Mouse (Mus musculus) cerebellum, adult 9-10 months (tissue): ENCODE data around the gene Bend5.

Experiments
- DNase-seq: peaks from one replicate; pipeline ENCODE4 v3.0.0; 2022

Gene Bend5

GRCm38 (mm10) chr4:111442435-111443238, 27.8 kb downstream of the Bend5 start:
- DNase-seq, result no peak

DNA sequence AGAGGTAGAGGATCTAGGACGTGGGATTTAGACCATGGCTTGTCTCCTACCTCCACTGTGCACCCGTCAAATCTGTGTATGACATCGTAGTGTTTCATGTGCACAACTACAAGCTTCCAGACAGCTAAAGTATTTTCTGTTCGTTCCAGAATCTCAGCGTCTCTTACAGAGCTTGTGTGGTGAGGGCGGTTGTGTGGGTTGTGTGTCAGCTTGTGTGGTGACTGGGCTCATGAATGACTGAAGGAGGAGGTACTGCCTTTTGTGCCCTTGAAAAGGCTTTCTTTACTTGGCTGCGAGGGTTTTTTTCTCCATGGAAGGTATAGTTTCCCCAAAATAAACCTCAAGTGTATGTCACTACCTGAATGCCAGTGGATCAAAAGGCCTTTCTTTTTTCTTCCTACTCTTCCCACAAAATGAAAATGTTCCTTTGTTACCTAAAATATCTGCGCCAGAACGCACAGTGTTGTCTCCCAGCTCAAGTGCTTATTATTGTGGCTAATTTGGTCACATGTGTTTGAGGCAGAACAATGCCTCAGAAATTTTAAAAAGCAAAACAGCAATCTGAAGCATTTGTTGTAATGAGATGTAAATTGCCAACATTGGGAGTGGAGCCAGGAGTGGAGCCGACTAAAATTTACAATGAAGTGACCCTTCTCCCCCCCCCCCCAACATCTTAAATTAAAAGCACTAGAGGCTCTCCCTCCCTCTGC, 29.3 kb downstream of the Bend5 start:
- no peak for DNase-seq

GRCm38 (mm10) chr4:111444616-111445160, 29.9 kb downstream of the Bend5 start:
- no peak for DNase-seq

DNA sequence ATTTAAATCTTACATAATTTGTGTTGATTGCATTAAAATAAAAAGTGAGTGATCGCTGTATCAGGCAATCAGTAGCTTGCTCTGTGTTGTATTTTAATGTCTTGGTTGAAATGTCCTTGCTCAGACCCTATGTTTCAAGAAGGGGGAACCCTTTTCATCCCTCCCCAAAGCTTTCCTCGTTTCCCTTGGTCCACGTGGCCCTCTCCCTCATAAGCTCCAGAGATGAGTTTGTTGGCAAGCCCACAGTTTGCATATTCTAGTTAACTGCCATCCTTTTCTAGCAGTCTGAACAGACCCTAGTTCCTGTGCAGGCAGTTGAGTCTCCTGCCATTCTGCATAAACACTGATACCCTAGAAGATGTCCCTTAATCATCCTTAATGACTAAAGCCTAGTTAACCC, 33.1 kb downstream of the Bend5 start:
- DNase-seq, result no peak

DNA sequence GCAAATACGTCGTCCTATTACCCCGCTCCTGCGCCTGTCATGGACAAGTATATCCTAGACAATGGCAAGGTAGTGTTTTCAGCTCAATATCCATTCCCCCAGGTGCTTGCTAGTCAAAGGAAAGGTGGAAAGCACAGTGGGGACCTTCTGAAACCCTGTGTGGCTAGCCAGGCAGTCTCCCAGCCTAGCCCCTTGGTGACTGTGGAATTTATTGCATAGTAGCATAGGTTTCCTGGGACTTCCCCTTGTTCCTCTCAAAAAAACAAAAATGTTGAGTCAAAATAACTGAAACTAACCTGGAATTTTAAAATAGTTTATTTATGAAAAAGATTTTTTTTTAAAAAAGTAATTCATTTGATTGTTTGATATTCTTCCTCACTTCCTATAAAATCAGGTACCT, 33.8 kb downstream of the Bend5 start:
- DNase-seq, result no peak

- DNase-seq, result no peak
Observed at GRCm38 (mm10) chr4:111449442-111450199, 34.8 kb downstream of the Bend5 start.

- DNase-seq, result no peak
Observed at GRCm38 (mm10) chr4:111451283-111451918, 36.6 kb downstream of the Bend5 start.

DNA sequence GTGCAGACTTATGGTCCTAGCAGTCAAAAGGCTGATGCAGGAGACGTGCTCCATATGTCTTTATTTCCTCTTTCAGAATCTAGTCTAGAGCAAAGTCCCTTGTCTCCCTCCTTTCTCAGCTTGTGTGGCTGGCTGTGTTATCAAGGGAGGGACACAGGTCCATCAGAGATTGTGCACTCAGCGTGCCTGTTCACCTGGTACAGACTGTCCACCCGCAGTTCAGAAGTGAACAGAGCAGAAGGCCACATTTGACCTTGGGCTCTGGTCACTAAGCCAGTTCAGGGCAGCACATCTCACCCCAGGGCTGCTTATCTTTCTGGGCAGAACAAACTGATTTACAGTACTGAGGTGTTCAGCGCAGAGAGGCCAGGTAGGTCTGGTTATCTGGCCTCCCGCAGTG, 37.4 kb downstream of the Bend5 start:
- no peak for DNase-seq

DNA sequence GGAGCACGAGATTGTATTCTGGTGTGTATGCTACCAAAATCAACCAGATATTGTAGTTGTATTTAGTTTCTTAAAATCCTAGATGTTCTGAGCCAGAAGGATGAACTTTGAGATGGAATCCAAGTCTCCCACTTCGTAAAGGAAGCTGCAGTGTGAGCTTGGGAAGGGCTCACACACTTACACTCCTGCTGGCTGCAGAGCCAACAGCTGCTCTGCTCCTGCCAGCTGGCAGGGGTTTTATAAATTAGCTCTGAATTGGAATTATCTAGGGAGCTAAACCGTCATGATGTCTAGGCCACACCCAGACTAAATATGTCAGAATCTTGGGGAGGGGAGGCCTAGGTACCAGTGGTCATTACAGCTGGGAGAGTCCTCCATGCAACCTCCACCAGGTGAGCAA, 38.5 kb downstream of the Bend5 start:
- DNase-seq, result no peak

GRCm38 (mm10) chr4:111455621-111456020, 40.8 kb downstream of the Bend5 start:
- DNase-seq, result no peak

DNA sequence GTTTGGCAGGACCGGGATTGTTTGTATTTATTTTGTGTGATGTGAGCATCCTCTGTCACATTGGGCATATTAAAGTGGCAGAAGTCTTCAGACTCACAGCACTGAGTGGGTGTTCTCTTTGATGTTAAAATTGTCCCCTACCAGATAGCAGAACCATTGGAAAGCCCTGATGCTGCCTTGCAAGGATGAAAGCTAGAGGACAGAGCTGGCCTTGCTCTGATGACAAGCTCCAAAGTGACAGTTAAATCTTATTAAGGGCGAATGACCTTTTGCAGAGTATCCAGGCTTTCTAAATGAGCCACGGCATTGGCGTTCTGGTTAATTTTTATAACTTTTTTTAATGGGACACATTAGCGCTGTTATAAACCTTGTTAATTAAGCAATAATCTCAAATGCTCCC, 42.8 kb downstream of the Bend5 start:
- no peak for DNase-seq

- DNase-seq, result no peak
Observed at GRCm38 (mm10) chr4:111467293-111467773, 52.5 kb downstream of the Bend5 start.

DNA sequence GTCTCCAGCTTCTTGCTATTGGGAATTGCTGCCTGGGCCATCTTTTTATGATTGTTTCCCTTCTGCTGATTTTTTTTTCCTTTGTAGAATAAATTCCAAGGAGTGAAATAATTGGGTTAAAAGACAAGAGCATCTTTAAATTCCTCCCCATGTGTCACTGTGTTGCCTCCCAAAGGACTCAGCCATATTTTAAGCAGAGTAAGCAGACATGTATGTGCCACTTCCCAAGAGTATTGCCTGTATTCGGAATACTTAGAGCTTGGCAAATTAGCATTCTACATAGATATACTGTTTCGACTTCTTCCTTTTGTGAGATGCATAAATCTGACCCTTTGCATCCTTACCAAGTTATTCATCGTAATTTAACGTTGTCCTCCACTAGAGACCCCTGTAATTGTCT, 53.0 kb downstream of the Bend5 start:
- no peak for DNase-seq

DNA sequence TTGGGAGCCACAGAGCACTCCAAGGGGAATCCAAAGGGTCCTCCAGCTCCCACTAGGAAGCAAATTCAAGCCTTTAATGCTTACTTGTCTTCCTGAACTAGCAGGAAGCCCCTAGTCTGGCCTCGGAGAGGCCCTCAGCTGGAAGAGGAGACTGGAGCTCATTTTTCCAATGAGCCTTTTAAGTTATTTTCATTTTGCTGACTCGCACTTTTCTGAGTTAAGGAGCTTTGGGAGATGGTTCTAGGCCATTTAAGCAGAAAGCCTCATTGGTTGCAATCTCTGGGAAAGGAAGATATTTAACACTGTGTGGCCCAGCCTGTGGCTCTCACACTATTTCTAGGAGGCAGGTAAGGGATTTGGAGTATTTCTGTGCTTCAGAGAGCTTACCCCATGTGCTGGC, 55.0 kb downstream of the Bend5 start:
- DNase-seq, result no peak

DNA sequence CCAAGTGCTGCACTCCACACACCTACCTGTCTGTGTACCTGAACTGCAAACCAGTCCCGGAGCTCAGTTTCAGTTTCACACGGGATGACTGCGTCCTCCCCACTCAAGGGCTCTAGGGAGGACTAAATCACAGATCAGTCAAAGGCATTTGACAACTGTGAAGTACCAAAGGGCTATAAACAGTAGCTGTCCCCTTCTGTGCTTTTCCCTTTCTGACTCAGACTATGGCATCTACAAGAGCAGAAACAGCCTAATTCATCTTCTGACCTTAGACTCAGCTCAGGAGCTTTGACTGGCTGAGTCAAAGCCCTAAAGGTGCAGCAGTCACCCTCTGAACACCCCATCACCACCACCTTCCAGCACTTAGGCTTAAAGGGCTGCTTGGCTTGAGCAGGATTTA, 56.9 kb downstream of the Bend5 start:
- DNase-seq, result no peak

GRCm38 (mm10) chr4:111472511-111472910, 57.7 kb downstream of the Bend5 start:
- no peak for DNase-seq

DNA sequence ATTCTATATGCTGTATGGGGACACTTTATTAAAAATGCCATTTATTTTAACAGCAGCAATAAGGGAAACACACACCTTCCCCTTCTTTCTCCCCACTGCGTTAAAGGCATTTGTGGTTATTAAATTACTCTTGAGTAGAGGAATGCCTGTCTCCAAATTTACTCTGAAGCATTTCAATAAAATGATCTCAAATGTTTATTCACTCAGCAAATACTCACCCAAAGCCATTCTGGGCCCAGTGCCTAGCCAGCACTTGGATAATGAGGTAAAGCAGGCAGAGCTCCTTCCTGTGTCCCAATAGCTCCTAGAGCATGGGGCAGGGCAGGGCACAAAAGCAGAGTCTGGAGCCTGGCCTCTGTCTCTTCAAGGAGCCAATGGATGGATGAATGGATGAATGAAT, 58.2 kb downstream of the Bend5 start:
- DNase-seq, result no peak

DNA sequence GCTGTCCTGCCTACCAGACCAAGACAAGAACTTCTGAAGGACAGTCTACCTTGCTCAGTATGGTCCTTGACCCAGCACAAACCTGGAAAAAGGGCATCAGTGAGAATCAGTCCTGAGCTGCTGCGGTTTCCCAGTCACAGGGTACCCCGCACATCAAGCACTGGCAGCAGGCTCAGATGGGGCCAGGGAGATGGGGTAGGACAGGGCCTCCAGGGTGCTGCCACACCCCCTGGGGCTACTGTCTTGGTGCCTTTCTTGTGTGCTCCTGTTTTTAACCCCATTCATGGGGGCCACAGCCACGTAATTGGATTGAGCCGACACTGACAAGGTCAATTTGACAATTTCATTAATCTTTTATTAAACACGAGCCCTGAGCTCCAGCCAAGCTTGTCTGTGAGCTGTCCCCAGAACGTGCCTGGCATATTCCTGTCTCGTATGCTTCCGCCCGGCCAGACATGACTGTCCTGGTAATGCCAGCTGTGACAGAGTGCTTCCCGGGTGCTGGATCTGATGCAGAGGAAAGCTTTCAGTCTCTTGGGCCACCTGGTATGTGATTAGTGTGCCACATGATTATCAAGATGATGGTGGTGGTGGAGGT, 60.7 kb downstream of the Bend5 start:
- no peak for DNase-seq

DNA sequence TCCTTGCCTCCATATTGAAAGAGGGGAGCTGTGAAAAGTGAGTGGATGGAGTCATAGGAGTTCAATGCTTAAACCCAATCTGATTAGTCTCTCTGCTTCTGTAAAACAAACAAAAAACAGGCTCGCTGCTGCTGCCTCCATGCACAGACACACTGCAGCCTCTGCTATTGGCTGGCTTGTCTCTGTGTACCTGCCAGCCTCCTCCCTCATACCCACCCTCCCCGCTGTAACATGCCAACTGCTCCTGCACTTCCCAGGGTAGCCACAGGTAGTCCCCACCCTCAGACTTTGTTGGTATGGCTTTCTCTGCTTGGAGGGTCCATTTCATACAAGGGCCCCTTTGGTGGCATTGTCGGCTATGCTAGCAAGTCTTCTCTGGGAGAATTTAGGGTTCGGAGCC, 62.7 kb downstream of the Bend5 start:
- no peak for DNase-seq

- DNase-seq, result no peak
Observed at GRCm38 (mm10) chr4:111483499-111483898, 68.7 kb downstream of the Bend5 start.

GRCm38 (mm10) chr4:111485189-111485588, 70.4 kb downstream of the Bend5 start:
- DNase-seq, result no peak

- DNase-seq, result no peak
Observed at GRCm38 (mm10) chr4:111486187-111486586, 71.4 kb downstream of the Bend5 start.
